Mouse (Mus musculus) CD4-positive naive resting alpha-beta T cell, adult 76 days (primary cell): ENCODE results near the gene Gm379. TPM values are rescaled to one million over a fixed set of nuclear protein-coding genes. Genes with fewer than 3 reads are reported as not detected.

ENCODE experiments used
- total RNA-seq: library from RNA; stranded (reverse); gene quantifications from one replicate; pipeline ENCODE4 v1.2.4, GENCODE M21; 2023

Gm379 gene
- not detected for total RNA-seq

DNA sequence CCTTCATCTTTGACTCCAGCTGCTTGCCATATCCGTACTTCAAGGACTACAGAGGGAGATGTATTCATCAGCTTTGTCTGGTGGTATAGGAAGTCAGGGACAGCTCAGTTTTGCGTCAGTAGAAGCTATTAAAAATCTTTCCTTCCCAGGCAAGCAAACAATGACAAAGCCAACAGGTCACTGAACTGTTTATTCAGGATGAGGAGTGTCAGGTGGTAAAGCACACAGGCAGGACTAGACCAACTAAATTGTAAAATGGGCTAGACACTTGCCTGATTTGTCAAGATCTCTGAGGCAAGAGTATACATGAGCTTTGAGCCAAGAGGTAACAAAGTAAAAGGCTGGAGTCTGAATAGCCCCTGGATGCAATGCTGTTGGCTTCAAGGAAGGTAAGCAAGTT lies at the start of gene Gm379:
Gm379 (minus strand) TSS at position 7 of the 400 bp plus-strand sequence.

Other genes starting within 250 kb of the Gm379 start
- 24.0 TPM for gene Brwd3, start 169.5 kb upstream of the Gm379 start, total RNA-seq